Mouse (Mus musculus) olfactory bulb, adult 2 months (tissue): ENCODE data around the gene Timm23.

ENCODE experiments used
- CTCF ChIP-seq: fragments of 200-500 bp; IDR thresholded peaks from 2 replicates; pipeline ENCODE4 v1.5.1; 2012; ENCODE audit warnings: low read depth, mild to moderate bottlenecking, low read length, moderate library complexity; ENCODE audit not compliant: insufficient read depth
- POLR2A ChIP-seq: fragments of 200-500 bp; IDR thresholded peaks from 2 replicates; pipeline ENCODE4 v1.6.1; 2012; ENCODE audit warnings: mild to moderate bottlenecking, low read depth, low read length, moderate library complexity; ENCODE audit not compliant: insufficient read depth

- TF ChIP-seq CTCF (no peak), POLR2A (no peak)
Measured at GRCm38 (mm10) chr14:32190627-32191391, 10.9 kb downstream of the Timm23 start.
